Mouse (Mus musculus) limb, embryonic 15.5 days (tissue): ENCODE data around the gene E4f1. TPM values are rescaled to one million over a fixed set of nuclear protein-coding genes. Genes with fewer than 3 reads are reported as not detected.
"Not testable (repeated sequence)": the region's sequence is repeated elsewhere in the genome, so short reads cannot be mapped to it uniquely, and the experiment has no call there.

Experiments
- ATAC-seq: fragments of 200-750 bp; cut with Nextera tagmentation; 2 replicates; pipeline ENCODE4 v1.8.0; 2017; ENCODE audit warnings: low read depth, moderate TSS enrichment; ENCODE audit not compliant: insufficient number of reproducible peaks, low FRiP score, low TSS enrichment
- H3K27ac ChIP-seq: fragments of 300-500 bp; sonication (generic); 2 replicates; pipeline ENCODE4 v1.5.1; 2015; ENCODE audit warnings: moderate library complexity, mild to moderate bottlenecking, inconsistent platforms
- H3K27me3 ChIP-seq: fragments of 300-500 bp; sonication (generic); 2 replicates; pipeline ENCODE4 v1.6.1; 2015; ENCODE audit warnings: inconsistent platforms
- H3K36me3 ChIP-seq: fragments of 300-500 bp; sonication (generic); 2 replicates; pipeline ENCODE4 v1.6.1; 2015; ENCODE audit warnings: inconsistent platforms
- H3K4me1 ChIP-seq: fragments of 300-500 bp; sonication (generic); 2 replicates; pipeline ENCODE4 v1.6.1; 2015; ENCODE audit warnings: inconsistent platforms
- H3K4me2 ChIP-seq: fragments of 300-500 bp; sonication (generic); 2 replicates; pipeline ENCODE4 v1.6.1; 2015; ENCODE audit warnings: mild to moderate bottlenecking, inconsistent platforms
- H3K4me3 ChIP-seq: fragments of 300-500 bp; sonication (generic); 2 replicates; pipeline ENCODE4 v1.5.1; 2015; ENCODE audit warnings: mild to moderate bottlenecking, inconsistent platforms
- H3K9ac ChIP-seq: fragments of 300-500 bp; sonication (generic); 2 replicates; pipeline ENCODE4 v1.6.1; 2015; ENCODE audit warnings: inconsistent platforms
- H3K9me3 ChIP-seq: fragments of 300-500 bp; sonication (generic); 2 replicates; pipeline ENCODE4 v1.6.1; 2016; ENCODE audit warnings: inconsistent platforms
- WGBS: fragments of 180-500 bp; shearing (Covaris S2); methylation state at CpG from one replicate; pipeline ENCODE4 v1.1.7; 2015; 5-methylcytosine and 5-hydroxymethylcytosine counted together
- polyA plus RNA-seq: library from polyadenylated mRNA; unstranded; fragments of >200 nt; fragmentation: Nextera tagmentation; extraction: Ambion mirVana; gene quantifications from 2 replicates; pipeline ENCODE4 v1.2.1, GENCODE M21; 2015

E4f1 gene
- polyA plus RNA-seq, 1 experiment from 2014 or later, result 37.5 TPM

- Histone ChIP-seq H3K36me3 (peaks cover 10% of the 10 kb centered on the region; the same call in 1 of the 2 replicates), H3K27me3 (no peaks in the 10 kb centered on the region), H3K4me3 (peak overlapping the region; percentile 88), H3K27ac (peak overlapping the region; percentile 88), H3K4me2 (peak overlapping the region; percentile 95), H3K9ac (peak overlapping the region; percentile 76), H3K9me3 (no peaks in the 10 kb centered on the region), H3K4me1 (peaks cover 39% of the 10 kb centered on the region)
- ATAC-seq, result no peak
- WGBS, result 16% methylated on average over 7 of the region's 7 CpGs
These were observed 690 bp downstream of the E4f1 start for GRCm38 (mm10) chr17:24469336-24469909.

GRCm38 (mm10) chr17:24468636-24469246, 1.4 kb downstream of the E4f1 start:
- 91% methylated on average over 5 of the region's 5 CpGs for WGBS
- Histone ChIP-seq H3K9me3 (no peaks in the 10 kb centered on the region), H3K27ac (no peak overlapping the region), H3K36me3 (peaks cover 3% of the 10 kb centered on the region; the same call in 1 of the 2 replicates), H3K4me1 (peaks cover 32% of the 10 kb centered on the region), H3K9ac (no peak overlapping the region), H3K4me3 (no peak overlapping the region), H3K4me2 (no peak overlapping the region), H3K27me3 (no peaks in the 10 kb centered on the region)
- no peak for ATAC-seq

GRCm38 (mm10) chr17:24463374-24464133, 6.6 kb downstream of the E4f1 start:
- Histone ChIP-seq H3K27ac (no peak overlapping the region), H3K4me2 (no peak overlapping the region), H3K36me3 (no peaks in the 10 kb centered on the region), H3K4me3 (no peak overlapping the region), H3K4me1 (no peaks in the 10 kb centered on the region), H3K9ac (no peak overlapping the region), H3K27me3 (no peaks in the 10 kb centered on the region), H3K9me3 (no peaks in the 10 kb centered on the region)
- ATAC-seq, result no peak
- WGBS, result 51% methylated on average over 6 of the region's 6 CpGs

GRCm38 (mm10) chr17:24462932-24463331, 7.2 kb downstream of the E4f1 start:
- Histone ChIP-seq H3K9ac (no peak overlapping the region), H3K36me3 (no peaks in the 10 kb centered on the region), H3K4me3 (no peak overlapping the region), H3K27me3 (no peaks in the 10 kb centered on the region), H3K4me1 (no peaks in the 10 kb centered on the region), H3K9me3 (no peaks in the 10 kb centered on the region), H3K27ac (no peak overlapping the region), H3K4me2 (no peak overlapping the region)
- WGBS, result 74% methylated on average over 1 of the region's 1 CpGs
- no peak for ATAC-seq

- Histone ChIP-seq H3K4me3 (no peak overlapping the region), H3K9ac (no peak overlapping the region), H3K4me2 (no peak overlapping the region), H3K27ac (no peak overlapping the region), H3K4me1 (no peaks in the 10 kb centered on the region), H3K36me3 (no peaks in the 10 kb centered on the region), H3K27me3 (no peaks in the 10 kb centered on the region), H3K9me3 (no peaks in the 10 kb centered on the region)
- 66% methylated on average over 2 of the region's 2 CpGs for WGBS
- no peak for ATAC-seq
These were observed 8.5 kb downstream of the E4f1 start for GRCm38 (mm10) chr17:24461580-24461979.

- peak overlapping the region; percentile 77 for H3K27ac ChIP-seq
- H3K36me3 ChIP-seq, result peaks cover 15% of the 10 kb centered on the region
- 53% methylated on average over 10 of the region's 10 CpGs for WGBS
- H3K9ac ChIP-seq, H3K9me3 ChIP-seq, H3K27me3 ChIP-seq: not testable (repeated sequence)
- 0 out of 2 replicates have a peak, but pooled peaks have one; percentile 1 for ATAC-seq
- H3K4me3 ChIP-seq, result peak overlapping the region; percentile 80
- H3K4me1 ChIP-seq, result peaks cover 18% of the 10 kb centered on the region
- H3K4me2 ChIP-seq, result peak overlapping the region; percentile 54
These were observed 14.4 kb downstream of the E4f1 start for GRCm38 (mm10) chr17:24455523-24456206.

GRCm38 (mm10) chr17:24454756-24455522, 15.2 kb downstream of the E4f1 start:
- Histone ChIP-seq H3K9ac (peak overlapping the region; percentile 79), H3K4me2 (peak overlapping the region; percentile 54)
- under 1% methylated on average over 67 of the region's 67 CpGs for WGBS

GRCm38 (mm10) chr17:24454218-24454755, 15.8 kb downstream of the E4f1 start:
- H3K4me3 ChIP-seq, result peak overlapping the region; percentile 80
- WGBS, result 3% methylated on average over 14 of the region's 14 CpGs
- peaks cover 18% of the 10 kb centered on the region for H3K4me1 ChIP-seq
- no peaks in the 10 kb centered on the region for H3K27me3 ChIP-seq
- peak overlapping the region; percentile 79 for H3K9ac ChIP-seq
- ATAC-seq, result no peak
- peaks cover 28% of the 10 kb centered on the region for H3K36me3 ChIP-seq
- H3K27ac ChIP-seq, result peak overlapping the region; percentile 97
- no peaks in the 10 kb centered on the region for H3K9me3 ChIP-seq
- peak overlapping the region; percentile 54 for H3K4me2 ChIP-seq

More at GRCm38 (mm10) chr17:24454756-24455522, 15.2 kb downstream of the E4f1 start:
- ATAC-seq, result peak; percentile 91
- H3K27me3 ChIP-seq, result no peaks in the 10 kb centered on the region
- H3K36me3 ChIP-seq, result peaks cover 21% of the 10 kb centered on the region
- peak overlapping the region; percentile 80 for H3K4me3 ChIP-seq
- no peaks in the 10 kb centered on the region for H3K9me3 ChIP-seq
- H3K4me1 ChIP-seq, result peaks cover 18% of the 10 kb centered on the region
- H3K27ac ChIP-seq, result peak overlapping the region; percentile 97

- H3K9ac ChIP-seq, result no peak overlapping the region
- WGBS, result 80% methylated on average over 2 of the region's 2 CpGs
- H3K27me3 ChIP-seq, result no peaks in the 10 kb centered on the region
- H3K36me3 ChIP-seq, result peaks cover 37% of the 10 kb centered on the region
- ATAC-seq, result no peak
- H3K4me2 ChIP-seq, result no peak overlapping the region
- H3K4me3 ChIP-seq, result no peak overlapping the region
- H3K9me3 ChIP-seq, result no peaks in the 10 kb centered on the region
- H3K27ac ChIP-seq, result no peak overlapping the region
- peaks cover 18% of the 10 kb centered on the region for H3K4me1 ChIP-seq
These were observed 16.7 kb downstream of the E4f1 start for GRCm38 (mm10) chr17:24453372-24453771.

- Histone ChIP-seq H3K36me3 (peaks cover 58% of the 10 kb centered on the region), H3K4me1 (peaks cover 21% of the 10 kb centered on the region), H3K27ac (no peak overlapping the region), H3K27me3 (no peaks in the 10 kb centered on the region), H3K4me3 (no peak overlapping the region), H3K9me3 (no peaks in the 10 kb centered on the region), H3K9ac (no peak overlapping the region), H3K4me2 (no peak overlapping the region)
- no peak for ATAC-seq
- 90% methylated on average over 6 of the region's 6 CpGs for WGBS
These were observed 18.9 kb downstream of the E4f1 start for GRCm38 (mm10) chr17:24451220-24451619.

GRCm38 (mm10) chr17:24449507-24449906, 20.6 kb downstream of the E4f1 start:
- Histone ChIP-seq H3K36me3 (peaks cover 76% of the 10 kb centered on the region), H3K27ac (no peak overlapping the region), H3K4me2 (no peak overlapping the region), H3K9me3 (no peaks in the 10 kb centered on the region), H3K9ac (no peak overlapping the region), H3K4me1 (peaks cover 16% of the 10 kb centered on the region), H3K27me3 (no peaks in the 10 kb centered on the region), H3K4me3 (no peak overlapping the region)
- WGBS, result 93% methylated on average over 6 of the region's 6 CpGs
- no peak for ATAC-seq
